Comparison of ENCODE assay signal across 16 mouse cellular contexts in genomic region chrX:38422396-38422795, GRCm38 (mm10).
"Had no signal": no experiment of that assay in that cellular context is flagged by ENCODE, and none has a peak within 500 bp of the region (broad histone marks: within the 10 kb centered on the region; RNA-seq: fewer than 3 reads in every experiment).

No protein-coding gene starts in this region.

- H3K27ac ChIP-seq: limb, embryonic 12.5 days; limb, embryonic 15.5 days; liver, embryonic 13.5 days; stomach, postnatal 0 days had no signal

- H3K36me3 ChIP-seq: limb, embryonic 15.5 days had no signal

- H3K4me1 ChIP-seq: limb, embryonic 12.5 days; limb, embryonic 15.5 days; liver, embryonic 13.5 days had no signal

- H3K9ac ChIP-seq: limb, embryonic 12.5 days; limb, embryonic 15.5 days; liver, embryonic 13.5 days had no signal

- H3K9me3 ChIP-seq: limb, embryonic 12.5 days; limb, embryonic 15.5 days; liver, embryonic 13.5 days had no signal

- H3K27me3 ChIP-seq: limb, embryonic 12.5 days; limb, embryonic 15.5 days; liver, embryonic 13.5 days had no signal

- H3K4me3 ChIP-seq: limb, embryonic 12.5 days; limb, embryonic 15.5 days; liver, embryonic 13.5 days had no signal

- H3K4me2 ChIP-seq: limb, embryonic 12.5 days; limb, embryonic 15.5 days; liver, embryonic 13.5 days; midbrain, embryonic 11.5 days had no signal

- DNase-seq: kidney, postnatal 4 days; left cerebral cortex, postnatal 4 days; liver, embryonic 13.5 days; lung, adult 2 months; lung, postnatal 14 days; lung, postnatal 4 days; midbrain, embryonic 14.5 days; right cerebral cortex, postnatal 14 days; right cerebral cortex, postnatal 4 days; thymus, adult 2 months; thymus, postnatal 14 days; thymus, postnatal 4 days had no signal
